Mouse (Mus musculus): ENCODE measurements around the gene Cd34. TPM values are rescaled to one million over a fixed set of nuclear protein-coding genes. Genes with fewer than 3 reads are reported as not detected.
A peak's percentile ranks its signal among the peaks of the same experiment; 100 is the strongest.

Cd34 gene
- polyA plus RNA-seq, 1 experiment from 2014 or later, result 31.8 TPM

- Histone ChIP-seq H3K27me3 (peaks cover 15% of the 10 kb centered on the region), H3K4me3 (no peak overlapping the region), H3K9ac (no peak overlapping the region), H3K4me1 (peaks cover 7% of the 10 kb centered on the region), H3K9me3 (replicated peaks) (no peaks in the 10 kb centered on the region), H3K4me2 (no peak overlapping the region), H3K27ac (no peak overlapping the region), H3K36me3 (ENCODE audit: poor library complexity, severe bottlenecking) (no peaks in the 10 kb centered on the region)
- no peak for ATAC-seq
Measured at GRCm38 (mm10) chr1:194942912-194943311, 4.3 kb downstream of the Cd34 start.

GRCm38 (mm10) chr1:194943485-194943884 is 4.9 kb downstream of the Cd34 start:
- Histone ChIP-seq H3K4me2 (no peak overlapping the region), H3K27me3 (peaks cover 10% of the 10 kb centered on the region), H3K9ac (no peak overlapping the region), H3K36me3 (ENCODE audit: poor library complexity, severe bottlenecking) (no peaks in the 10 kb centered on the region), H3K9me3 (replicated peaks) (no peaks in the 10 kb centered on the region), H3K27ac (no peak overlapping the region), H3K4me3 (no peak overlapping the region), H3K4me1 (peaks cover 6% of the 10 kb centered on the region)
- no peak for ATAC-seq
- WGBS, result 82% methylated on average over 5 of the region's 5 CpGs

DNA sequence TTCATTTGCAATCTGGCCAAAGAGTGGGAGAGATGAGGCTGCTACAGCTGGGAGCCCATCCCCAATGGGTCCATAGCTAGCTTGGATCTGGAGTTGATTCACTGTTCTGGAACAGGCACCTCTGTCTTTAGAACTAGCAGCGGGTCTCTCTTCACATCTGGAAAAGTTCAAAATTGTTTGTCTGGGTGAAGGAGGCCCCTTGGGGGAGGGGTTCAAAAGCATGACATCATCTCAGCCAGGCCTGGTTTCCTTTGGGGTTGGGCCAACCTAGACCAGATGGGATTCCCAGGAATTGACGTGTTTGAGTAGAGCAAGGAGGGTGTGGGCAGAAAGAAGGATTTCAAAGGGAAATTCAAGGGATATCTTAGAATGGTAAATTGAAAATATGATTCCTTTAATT is 6.8 kb downstream of the Cd34 start:
- WGBS, result 75% methylated on average over 2 of the region's 2 CpGs
- no peaks in the 10 kb centered on the region for H3K4me1 ChIP-seq
- no peaks in the 10 kb centered on the region for H3K36me3 ChIP-seq (ENCODE audit: poor library complexity, severe bottlenecking)
- H3K4me2 ChIP-seq, result no peak overlapping the region
- no peak overlapping the region for H3K4me3 ChIP-seq
- no peak overlapping the region for H3K27ac ChIP-seq
- no peaks in the 10 kb centered on the region for H3K9me3 ChIP-seq (replicated peaks)
- H3K27me3 ChIP-seq, result no peaks in the 10 kb centered on the region
- H3K9ac ChIP-seq, result no peak overlapping the region
- no peak for ATAC-seq

- Histone ChIP-seq H3K27ac (no peak overlapping the region), H3K9me3 (replicated peaks) (no peaks in the 10 kb centered on the region), H3K4me1 (no peaks in the 10 kb centered on the region), H3K4me2 (no peak overlapping the region), H3K9ac (no peak overlapping the region), H3K27me3 (no peaks in the 10 kb centered on the region), H3K4me3 (no peak overlapping the region), H3K36me3 (ENCODE audit: poor library complexity, severe bottlenecking) (no peaks in the 10 kb centered on the region)
- no peak for ATAC-seq
- WGBS, result 92% methylated on average over 1 of the region's 1 CpGs
Measured at GRCm38 (mm10) chr1:194946467-194946866, 7.8 kb downstream of the Cd34 start.

DNA sequence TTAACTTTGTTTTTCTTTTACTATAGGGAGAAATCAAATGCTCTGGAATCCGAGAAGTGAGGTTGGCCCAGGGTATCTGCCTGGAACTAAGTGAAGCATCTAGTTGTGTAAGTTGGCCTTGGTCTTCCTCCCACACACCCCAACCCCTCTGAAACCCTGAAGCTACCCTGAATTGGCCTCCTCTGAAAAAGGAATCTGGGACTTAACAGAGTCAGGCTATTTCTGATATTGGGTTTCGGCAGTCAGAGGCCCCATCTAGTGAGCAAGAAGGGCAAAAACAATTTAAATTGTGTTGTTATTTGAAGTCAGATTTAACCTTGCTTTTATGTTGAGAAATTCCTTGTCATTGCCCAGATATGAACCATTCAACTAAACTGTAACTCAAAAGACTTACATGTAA is 12.3 kb downstream of the Cd34 start:
- H3K4me1 ChIP-seq, result no peaks in the 10 kb centered on the region
- H3K27ac ChIP-seq, result no peak overlapping the region
- H3K4me2 ChIP-seq, result no peak overlapping the region
- no peak overlapping the region for H3K9ac ChIP-seq
- no peaks in the 10 kb centered on the region for H3K36me3 ChIP-seq (ENCODE audit: poor library complexity, severe bottlenecking)
- ATAC-seq, result no peak
- no peak overlapping the region for H3K4me3 ChIP-seq
- 73% methylated on average over 2 of the region's 2 CpGs for WGBS
- no peaks in the 10 kb centered on the region for H3K9me3 ChIP-seq (replicated peaks)
- no peaks in the 10 kb centered on the region for H3K27me3 ChIP-seq

DNA sequence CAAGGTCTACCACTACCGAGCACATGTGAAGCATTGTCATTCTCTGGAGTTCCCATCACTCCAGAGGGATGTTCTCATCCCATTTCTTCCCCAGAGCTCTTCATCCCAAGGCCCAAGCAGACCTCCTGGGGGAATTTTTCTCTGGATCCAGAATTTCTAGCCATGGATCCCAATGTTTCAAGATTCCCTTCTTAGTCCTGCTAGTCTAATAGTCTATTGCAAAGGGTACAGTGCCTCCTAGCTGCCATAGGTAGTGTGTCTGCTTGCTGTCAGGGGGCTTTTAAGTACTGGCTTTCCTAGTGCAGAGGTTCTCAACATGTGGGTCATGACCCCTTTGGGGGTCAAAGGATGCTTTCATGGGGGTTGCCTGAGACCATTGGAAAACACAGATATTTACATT is 14.3 kb downstream of the Cd34 start:
- no peaks in the 10 kb centered on the region for H3K9me3 ChIP-seq (replicated peaks)
- H3K4me3 ChIP-seq, result no peak overlapping the region
- no peak overlapping the region for H3K4me2 ChIP-seq
- no peak overlapping the region for H3K9ac ChIP-seq
- no peaks in the 10 kb centered on the region for H3K36me3 ChIP-seq (ENCODE audit: poor library complexity, severe bottlenecking)
- no peak for ATAC-seq
- H3K27ac ChIP-seq, result no peak overlapping the region
- no peaks in the 10 kb centered on the region for H3K27me3 ChIP-seq
- H3K4me1 ChIP-seq, result no peaks in the 10 kb centered on the region
- 92% methylated on average over 1 of the region's 1 CpGs for whole genome bisulfite sequencing

DNA sequence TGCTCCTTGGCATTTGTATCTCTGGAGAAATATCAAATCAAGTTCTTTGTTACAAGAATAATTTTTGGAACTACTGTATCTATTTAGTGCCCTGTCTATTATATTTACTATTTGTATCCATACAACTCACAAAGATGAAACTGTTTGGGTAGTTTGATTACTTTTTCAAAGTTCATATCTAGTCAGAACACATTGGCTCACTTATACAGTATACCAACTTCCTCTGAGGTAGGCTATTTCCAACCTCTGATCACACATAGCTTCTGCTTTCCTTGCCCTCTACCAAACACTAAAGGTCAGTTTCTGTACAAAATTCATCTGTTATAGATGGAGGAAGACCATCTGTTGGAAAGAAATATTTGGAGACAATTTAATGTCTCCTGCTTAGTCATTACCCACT is 16.1 kb downstream of the Cd34 start:
- Histone ChIP-seq H3K27me3 (no peaks in the 10 kb centered on the region), H3K36me3 (ENCODE audit: poor library complexity, severe bottlenecking) (no peaks in the 10 kb centered on the region), H3K4me3 (no peak overlapping the region), H3K9ac (no peak overlapping the region), H3K27ac (no peak overlapping the region), H3K9me3 (replicated peaks) (no peaks in the 10 kb centered on the region), H3K4me1 (no peaks in the 10 kb centered on the region), H3K4me2 (no peak overlapping the region)
- ATAC-seq, result no peak

DNA sequence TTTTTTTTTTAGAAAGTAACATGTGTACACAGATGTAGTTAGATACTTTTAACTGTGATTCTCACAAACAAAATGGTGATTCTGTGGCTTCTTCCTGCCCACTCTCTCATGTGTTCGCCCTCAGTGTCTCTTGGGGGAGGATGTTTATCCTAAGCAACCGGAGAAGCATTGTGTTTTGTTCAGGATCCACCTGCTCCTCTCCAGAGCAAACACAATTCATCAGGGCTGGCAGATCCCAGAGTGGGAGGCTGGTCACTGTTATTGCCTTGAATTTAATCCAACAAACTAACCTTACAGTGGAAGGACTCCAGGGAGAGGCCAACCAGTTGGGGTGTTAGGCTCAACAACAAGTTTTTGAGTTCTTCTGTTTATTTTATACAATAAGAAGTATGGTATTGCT is 17.1 kb downstream of the Cd34 start:
- no peak overlapping the region for H3K27ac ChIP-seq
- H3K36me3 ChIP-seq (ENCODE audit: poor library complexity, severe bottlenecking), result no peaks in the 10 kb centered on the region
- H3K4me2 ChIP-seq, result no peak overlapping the region
- no peak for ATAC-seq
- no peak overlapping the region for H3K9ac ChIP-seq
- 58% methylated on average over 2 of the region's 2 CpGs for whole genome bisulfite sequencing
- H3K9me3 ChIP-seq (replicated peaks), result no peaks in the 10 kb centered on the region
- no peak overlapping the region for H3K4me3 ChIP-seq
- H3K4me1 ChIP-seq, result no peaks in the 10 kb centered on the region
- no peaks in the 10 kb centered on the region for H3K27me3 ChIP-seq

GRCm38 (mm10) chr1:194957021-194957420 is 18.4 kb downstream of the Cd34 start:
- Histone ChIP-seq H3K4me3 (no peak overlapping the region), H3K27ac (no peak overlapping the region), H3K27me3 (no peaks in the 10 kb centered on the region), H3K4me1 (no peaks in the 10 kb centered on the region), H3K9me3 (replicated peaks) (no peaks in the 10 kb centered on the region), H3K9ac (no peak overlapping the region), H3K36me3 (ENCODE audit: poor library complexity, severe bottlenecking) (no peaks in the 10 kb centered on the region), H3K4me2 (no peak overlapping the region)
- WGBS, result 94% methylated on average over 2 of the region's 2 CpGs
- ATAC-seq, result no peak

- 22% methylated on average over 5 of the region's 5 CpGs for WGBS
- ATAC-seq, result peak; percentile 72
- no peak overlapping the region for H3K4me2 ChIP-seq
- no peaks in the 10 kb centered on the region for H3K27me3 ChIP-seq
- H3K9me3 ChIP-seq (replicated peaks), result no peaks in the 10 kb centered on the region
- no peak overlapping the region for H3K9ac ChIP-seq
- no peak overlapping the region for H3K4me3 ChIP-seq
- no peak overlapping the region for H3K27ac ChIP-seq
- no peaks in the 10 kb centered on the region for H3K36me3 ChIP-seq (ENCODE audit: poor library complexity, severe bottlenecking)
- H3K4me1 ChIP-seq, result no peaks in the 10 kb centered on the region
Measured at GRCm38 (mm10) chr1:194962181-194962580, 23.6 kb downstream of the Cd34 start.

DNA sequence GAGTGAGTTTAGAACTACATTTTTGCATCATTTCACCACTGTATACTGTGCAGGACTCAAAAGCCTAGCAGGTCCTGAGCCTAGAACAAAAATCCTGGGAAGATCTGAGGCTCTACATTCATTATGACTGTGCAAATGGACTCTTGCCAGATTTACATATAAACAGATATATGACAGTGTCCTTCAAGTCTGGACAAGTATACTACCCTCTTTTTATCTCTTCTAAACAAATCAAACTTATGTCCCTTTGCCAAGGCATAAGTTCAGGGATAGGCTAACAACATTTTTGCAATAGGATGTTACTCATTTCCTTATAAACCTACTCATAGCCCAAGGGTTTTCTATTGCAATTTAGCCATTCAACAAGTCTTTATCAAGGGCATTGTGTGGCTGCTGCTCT is 24.1 kb downstream of the Cd34 start:
- 0 out of 2 replicates have a peak, but pooled peaks have one; percentile 13 for ATAC-seq
- no peaks in the 10 kb centered on the region for H3K36me3 ChIP-seq (ENCODE audit: poor library complexity, severe bottlenecking)
- H3K4me3 ChIP-seq, result no peak overlapping the region
- no peaks in the 10 kb centered on the region for H3K9me3 ChIP-seq (replicated peaks)
- no peaks in the 10 kb centered on the region for H3K4me1 ChIP-seq
- H3K4me2 ChIP-seq, result no peak overlapping the region
- no peak overlapping the region for H3K9ac ChIP-seq
- H3K27ac ChIP-seq, result no peak overlapping the region
- H3K27me3 ChIP-seq, result no peaks in the 10 kb centered on the region

DNA sequence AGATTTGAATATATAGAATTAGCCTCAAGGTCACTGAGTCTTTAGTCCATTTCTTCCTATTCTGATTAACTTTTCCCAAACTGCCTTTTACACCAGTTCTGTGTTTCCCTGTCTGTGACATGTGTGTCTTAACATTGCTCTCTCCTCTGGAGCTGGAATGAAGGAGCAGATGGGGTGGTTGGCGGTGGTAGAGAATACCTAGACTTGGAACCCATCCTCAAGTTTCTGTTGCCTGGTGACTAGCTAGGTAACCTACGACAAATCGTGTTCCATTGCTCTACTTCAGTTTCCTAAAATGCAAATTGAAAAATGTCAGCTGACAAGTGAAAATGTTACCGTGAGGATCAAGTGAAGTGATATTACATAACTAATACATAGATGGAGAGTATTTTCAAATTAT is 33.4 kb downstream of the Cd34 start:
- Histone ChIP-seq H3K27me3 (no peaks in the 10 kb centered on the region), H3K9ac (no peak overlapping the region), H3K4me2 (no peak overlapping the region), H3K9me3 (replicated peaks) (no peaks in the 10 kb centered on the region), H3K4me1 (peaks cover 7% of the 10 kb centered on the region), H3K27ac (no peak overlapping the region), H3K36me3 (ENCODE audit: poor library complexity, severe bottlenecking) (no peaks in the 10 kb centered on the region), H3K4me3 (no peak overlapping the region)
- 89% methylated on average over 4 of the region's 4 CpGs for WGBS
- ATAC-seq, result no peak

DNA sequence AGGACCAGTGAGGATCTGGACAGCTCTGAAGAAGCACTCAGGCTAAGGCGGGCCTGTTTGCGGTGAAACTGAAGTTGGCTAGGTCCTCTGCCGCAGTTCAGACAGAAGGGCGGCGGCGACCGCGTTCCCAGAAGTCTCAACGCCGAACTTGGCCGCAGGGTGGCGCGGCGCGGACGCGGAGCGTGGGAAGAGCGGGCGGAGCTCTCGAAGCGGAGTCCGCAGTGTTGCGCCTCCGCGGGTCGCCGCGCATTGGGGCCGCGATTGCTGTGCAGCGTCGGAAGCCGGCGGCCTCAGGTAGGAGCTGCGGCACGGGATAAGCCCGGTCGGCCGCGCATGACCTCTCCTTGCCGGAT is 37.5 kb downstream of the Cd34 start:
- peak overlapping the region; percentile 79 for H3K4me3 ChIP-seq
- peak; percentile 90 for ATAC-seq
- peak overlapping the region; percentile 92 for H3K4me2 ChIP-seq
- H3K27ac ChIP-seq, result peak overlapping the region; percentile 73
- WGBS, result under 1% methylated on average over 37 of the region's 42 CpGs
- peaks cover 23% of the 10 kb centered on the region for H3K4me1 ChIP-seq
- H3K36me3 ChIP-seq (ENCODE audit: poor library complexity, severe bottlenecking), result no peaks in the 10 kb centered on the region
- no peaks in the 10 kb centered on the region for H3K27me3 ChIP-seq
- no peaks in the 10 kb centered on the region for H3K9me3 ChIP-seq (replicated peaks)
- peak overlapping the region; percentile 78 for H3K9ac ChIP-seq

Data from forebrain, embryonic 13.5 days (tissue).